Mouse (Mus musculus) spleen, postnatal 14 days (tissue): ENCODE measurements around the gene Espn.

Experiments used
- DNase-seq, 2 experiments: peaks; one replicate each; pipeline ENCODE4 v3.0.0; 2021 to 2022; ENCODE audit warnings: low spot score in 2 of 2

Espn gene

GRCm38 (mm10) chr4:152178344-152178864 lies 26.2 kb upstream of the Espn start:
- peak in 1 of 2 experiments; percentile 26 for DNase-seq

GRCm38 (mm10) chr4:152177537-152178343 lies 25.6 kb upstream of the Espn start, which contains the start of gene Acot7:
Gene Acot7, plus strand, starts transcription at chr4:152178134.
- peak; percentile 76 to 79 for DNase-seq

GRCm38 (mm10) chr4:152177174-152177536 lies 25.0 kb upstream of the Espn start:
- DNase-seq = no peak

- no peak for DNase-seq
Observed at GRCm38 (mm10) chr4:152176638-152177037, 24.5 kb upstream of the Espn start.

GRCm38 (mm10) chr4:152173956-152174355 lies 21.8 kb upstream of the Espn start:
- no peak for DNase-seq

GRCm38 (mm10) chr4:152173041-152173440 lies 20.9 kb upstream of the Espn start:
- DNase-seq = peak; percentile 60 to 71

- DNase-seq = no peak
Observed at GRCm38 (mm10) chr4:152171543-152171942, 19.4 kb upstream of the Espn start.

GRCm38 (mm10) chr4:152170286-152170685 lies 18.1 kb upstream of the Espn start:
- DNase-seq = no peak

- no peak for DNase-seq
Observed at GRCm38 (mm10) chr4:152169103-152169502, 16.9 kb upstream of the Espn start.

GRCm38 (mm10) chr4:152168052-152168451 lies 15.9 kb upstream of the Espn start:
- DNase-seq = no peak

- DNase-seq = peak in 1 of 2 experiments; percentile 71
Observed at GRCm38 (mm10) chr4:152165036-152165931, 13.1 kb upstream of the Espn start.

- DNase-seq = no peak
Observed at GRCm38 (mm10) chr4:152162748-152163147, 10.6 kb upstream of the Espn start.

- DNase-seq = no peak
Observed at GRCm38 (mm10) chr4:152161601-152162000, 9.4 kb upstream of the Espn start.

- no peak for DNase-seq
Observed at GRCm38 (mm10) chr4:152160748-152161147, 8.6 kb upstream of the Espn start.

GRCm38 (mm10) chr4:152159285-152159678 lies 7.1 kb upstream of the Espn start:
- no peak for DNase-seq

- no peak for DNase-seq
Observed at GRCm38 (mm10) chr4:152158585-152159284, 6.6 kb upstream of the Espn start, which contains the start of gene Hes2. Gene Hes2, plus strand, starts transcription at chr4:152158867.

- DNase-seq = peak in 1 of 2 experiments; percentile 51
Observed at GRCm38 (mm10) chr4:152157779-152158584, 5.8 kb upstream of the Espn start.

- no peak for DNase-seq
Observed at GRCm38 (mm10) chr4:152155019-152155418, 2.8 kb upstream of the Espn start.

GRCm38 (mm10) chr4:152153771-152154177 lies 1.6 kb upstream of the Espn start:
- DNase-seq = peak; percentile 79 to 88

GRCm38 (mm10) chr4:152151451-152151965 lies 663 bp downstream of the Espn start:
- DNase-seq = no peak

GRCm38 (mm10) chr4:152150546-152150945 lies 1.6 kb downstream of the Espn start:
- no peak for DNase-seq
